Mouse (Mus musculus) embryonic fibroblast, embryonic 13.5 days (primary cell): ENCODE data around the gene Kcnj8.

ENCODE experiments used
- CTCF ChIP-seq: IDR thresholded peaks from 2 replicates; pipeline ENCODE4 v1.5.1; 2011; ENCODE audit warnings: mild to moderate bottlenecking, control low read depth, low read length, moderate library complexity, borderline replicate concordance; ENCODE audit not compliant: insufficient read depth
- POLR2A ChIP-seq: IDR thresholded peaks from 2 replicates; pipeline ENCODE4 v1.6.1; 2011; ENCODE audit warnings: low read depth, mild to moderate bottlenecking, control low read depth, low read length, moderate library complexity

DNA sequence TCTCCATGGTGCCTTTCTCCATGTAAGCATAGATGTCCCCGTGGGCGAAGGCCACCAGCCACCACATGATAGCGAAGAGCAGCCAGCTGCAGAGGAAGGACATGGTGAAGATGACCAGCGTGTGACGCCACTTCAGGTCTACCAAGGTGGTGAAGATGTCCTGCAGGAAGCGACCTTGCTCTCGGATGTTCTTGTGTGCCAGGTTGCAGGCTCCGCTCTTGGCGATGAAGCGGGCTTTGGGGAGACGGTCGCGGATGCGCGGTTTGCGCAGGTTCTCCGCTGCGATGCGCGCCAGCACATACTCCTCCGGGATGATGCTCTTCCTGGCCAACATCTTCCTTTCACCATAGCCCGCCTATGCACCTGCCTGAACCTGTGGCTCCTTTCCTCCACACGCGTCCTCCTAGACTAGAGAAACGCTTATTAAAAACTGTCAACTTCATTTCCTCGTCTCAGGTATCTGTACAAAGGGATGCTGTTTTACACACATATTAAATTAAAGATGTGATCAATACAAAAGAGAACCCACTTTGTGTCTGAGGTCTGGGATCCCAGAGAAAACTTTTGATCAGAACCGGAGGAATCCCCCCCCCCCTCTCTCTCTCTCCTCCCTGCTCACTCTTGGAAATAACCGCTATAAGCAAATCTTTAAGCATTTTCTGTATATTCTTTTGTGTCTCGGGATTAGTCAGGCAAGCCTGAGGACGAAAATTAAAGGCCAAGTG lies 1.2 kb downstream of the Kcnj8 start:
- TF ChIP-seq CTCF = no peak
- no peak for TF ChIP-seq POLR2A
